Mouse (Mus musculus) splenic B cell, adult 2 months (primary cell): Measurements from ENCODE around the gene Esrra.
"Not testable (repeated sequence)": the region's sequence is repeated elsewhere in the genome, so short reads cannot be mapped to it uniquely, and the experiment has no call there.

Experiments used
- DNase-seq: peaks from one replicate; pipeline ENCODE4 v3.0.0-alpha.2; 2011; ENCODE audit warnings: low read depth, low spot score
- H3K27me3 ChIP-seq: 2 replicates; pipeline ENCODE4 v1.6.1; 2012; ENCODE audit warnings: mild to moderate bottlenecking, low read length, moderate library complexity, mixed read lengths; ENCODE audit not compliant: control insufficient read depth, poor library complexity, insufficient read depth, severe bottlenecking
- H3K36me3 ChIP-seq: 2 replicates; pipeline ENCODE4 v1.6.1; 2012; ENCODE audit warnings: mild to moderate bottlenecking, low read length, moderate library complexity, mixed read lengths; ENCODE audit not compliant: control insufficient read depth, poor library complexity, insufficient read depth, severe bottlenecking

The Esrra gene

GRCm38 (mm10) chr19:6906199-6906598, 15.4 kb downstream of the Esrra start:
- Histone ChIP-seq H3K27me3 (no peaks in the 10 kb centered on the region), H3K36me3 (peaks cover 10% of the 10 kb centered on the region)
- no peak for DNase-seq

- H3K36me3 ChIP-seq = peaks cover 9% of the 10 kb centered on the region
- no peaks in the 10 kb centered on the region for H3K27me3 ChIP-seq
- no peak for DNase-seq
Observed at GRCm38 (mm10) chr19:6905498-6906159, 16.0 kb downstream of the Esrra start.

DNA sequence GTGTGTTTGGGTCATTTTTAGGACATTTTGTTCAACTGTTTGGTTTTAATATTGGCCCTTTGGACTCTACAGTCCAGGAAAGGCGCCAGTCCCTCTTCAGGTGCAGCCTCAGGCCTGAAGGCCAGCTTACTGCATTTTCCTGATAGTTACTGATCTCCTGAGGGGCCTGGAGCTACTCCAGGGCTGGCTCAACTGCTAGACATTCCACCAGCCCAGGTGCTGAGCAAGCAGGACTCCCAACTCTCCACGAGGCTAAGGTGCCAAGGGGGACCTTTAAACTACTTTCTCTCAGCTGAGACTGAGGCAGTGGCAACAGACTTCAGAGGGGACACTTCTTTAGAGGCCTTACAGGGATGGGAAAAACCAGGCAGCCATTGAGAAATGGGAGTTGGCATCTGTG, 16.8 kb downstream of the Esrra start:
- DNase-seq = no peak
- Histone ChIP-seq H3K27me3 (no peaks in the 10 kb centered on the region), H3K36me3 (peaks cover 9% of the 10 kb centered on the region)

DNA sequence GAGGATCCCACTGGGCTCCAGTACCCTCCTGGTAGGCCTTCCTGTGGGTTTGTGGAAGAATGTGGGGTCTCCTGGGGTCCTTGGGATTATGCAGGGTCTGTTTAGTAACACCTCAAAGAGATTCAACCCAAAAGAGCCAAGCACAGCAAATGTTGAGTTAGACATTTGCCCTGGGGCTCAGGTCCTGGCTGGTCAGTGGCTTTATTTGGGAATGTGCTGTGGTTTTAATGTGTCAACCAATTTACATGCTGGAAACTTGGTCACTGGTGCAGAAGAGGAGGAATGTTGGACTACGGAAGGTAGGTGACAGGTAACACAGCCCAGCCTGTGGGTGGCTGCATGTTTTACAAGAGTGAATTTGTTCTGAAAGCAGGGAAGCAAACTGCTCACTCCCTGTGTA, 18.6 kb downstream of the Esrra start:
- H3K27me3 ChIP-seq = no peaks in the 10 kb centered on the region
- H3K36me3 ChIP-seq = peaks cover 9% of the 10 kb centered on the region
- no peak for DNase-seq

DNA sequence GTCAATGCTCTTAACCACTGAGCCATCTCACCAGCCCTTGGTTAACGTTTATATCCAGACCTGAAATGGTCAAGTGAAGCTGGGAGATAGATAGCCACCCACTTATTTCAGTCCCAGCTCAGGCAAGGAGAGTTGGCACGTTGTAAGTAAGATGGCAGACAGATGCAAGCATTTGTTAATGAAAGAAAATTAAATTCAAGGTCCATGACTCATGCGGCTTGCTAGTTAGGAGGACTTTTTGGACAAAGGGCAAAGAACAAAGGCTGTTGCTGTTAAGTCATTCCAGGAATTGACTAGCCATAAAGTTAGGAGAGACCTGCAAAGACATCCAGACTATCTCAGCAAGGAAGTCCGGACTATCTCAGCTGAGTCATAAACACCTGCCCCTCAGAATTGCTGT, 22.0 kb downstream of the Esrra start:
- H3K27me3 ChIP-seq = no peaks in the 10 kb centered on the region
- no peak for DNase-seq

GRCm38 (mm10) chr19:6895608-6896305, 25.9 kb downstream of the Esrra start:
- not testable (repeated sequence) for H3K27me3 ChIP-seq, H3K36me3 ChIP-seq
- peak; percentile 48 for DNase-seq

More for the DNA sequence above, 22.0 kb downstream of the Esrra start:
- no peaks in the 10 kb centered on the region for H3K36me3 ChIP-seq

- no peaks in the 10 kb centered on the region for H3K27me3 ChIP-seq
- DNase-seq = no peak
- no peaks in the 10 kb centered on the region for H3K36me3 ChIP-seq
Observed at GRCm38 (mm10) chr19:6893731-6894451, 27.7 kb downstream of the Esrra start.

DNA sequence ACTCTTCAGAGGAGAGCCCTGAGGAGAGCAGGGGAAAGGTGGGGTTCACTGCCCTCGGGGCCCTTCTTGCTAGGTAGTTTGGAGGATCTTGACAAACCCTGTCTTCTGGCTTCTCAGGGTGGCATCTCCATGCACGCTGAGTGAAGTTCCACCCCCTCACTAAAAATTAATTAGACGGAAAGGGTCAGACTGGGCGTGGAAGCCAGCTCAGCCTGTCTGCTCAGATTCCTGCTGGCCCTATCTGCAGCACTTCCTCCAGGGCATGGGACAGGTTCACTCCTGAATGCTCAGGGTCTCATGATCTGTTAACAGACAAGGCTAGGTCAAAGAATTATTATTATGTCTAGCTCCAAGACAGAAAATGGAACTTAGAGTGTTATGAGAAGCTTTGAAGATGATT, 29.1 kb downstream of the Esrra start:
- no peak for DNase-seq
- Histone ChIP-seq H3K36me3 (no peaks in the 10 kb centered on the region), H3K27me3 (no peaks in the 10 kb centered on the region)

GRCm38 (mm10) chr19:6877965-6878364, 43.6 kb downstream of the Esrra start:
- Histone ChIP-seq H3K27me3 (no peaks in the 10 kb centered on the region), H3K36me3 (no peaks in the 10 kb centered on the region)
- DNase-seq = no peak

- H3K36me3 ChIP-seq = no peaks in the 10 kb centered on the region
- no peaks in the 10 kb centered on the region for H3K27me3 ChIP-seq
- no peak for DNase-seq
Observed at GRCm38 (mm10) chr19:6876799-6877198, 44.8 kb downstream of the Esrra start.

- no peak for DNase-seq
- H3K36me3 ChIP-seq = no peaks in the 10 kb centered on the region
- H3K27me3 ChIP-seq = no peaks in the 10 kb centered on the region
Observed at GRCm38 (mm10) chr19:6875834-6876233, 45.8 kb downstream of the Esrra start.

GRCm38 (mm10) chr19:6874257-6874656, 47.4 kb downstream of the Esrra start:
- DNase-seq = no peak
- Histone ChIP-seq H3K27me3 (no peaks in the 10 kb centered on the region), H3K36me3 (no peaks in the 10 kb centered on the region)

DNA sequence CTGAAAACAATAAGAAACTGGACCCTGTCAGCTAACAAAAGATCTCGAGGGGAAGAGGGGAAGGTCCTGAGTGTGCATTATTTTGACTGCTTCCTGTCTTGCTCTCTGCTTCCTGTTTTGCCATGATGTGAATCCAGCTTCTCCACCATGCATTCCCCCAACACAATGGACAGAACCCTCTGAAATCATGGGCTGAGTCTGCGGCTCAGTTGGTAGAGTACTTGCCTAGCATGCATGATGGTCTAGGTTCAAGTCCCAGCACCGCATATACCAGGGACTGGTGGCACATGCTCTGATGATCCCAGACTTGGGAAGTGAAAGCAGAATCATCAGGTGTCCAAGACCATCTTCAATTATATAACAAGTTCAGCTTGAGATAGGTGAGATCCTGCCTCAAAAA, 48.9 kb downstream of the Esrra start:
- H3K27me3 ChIP-seq = no peaks in the 10 kb centered on the region
- DNase-seq = peak; percentile 33

DNA sequence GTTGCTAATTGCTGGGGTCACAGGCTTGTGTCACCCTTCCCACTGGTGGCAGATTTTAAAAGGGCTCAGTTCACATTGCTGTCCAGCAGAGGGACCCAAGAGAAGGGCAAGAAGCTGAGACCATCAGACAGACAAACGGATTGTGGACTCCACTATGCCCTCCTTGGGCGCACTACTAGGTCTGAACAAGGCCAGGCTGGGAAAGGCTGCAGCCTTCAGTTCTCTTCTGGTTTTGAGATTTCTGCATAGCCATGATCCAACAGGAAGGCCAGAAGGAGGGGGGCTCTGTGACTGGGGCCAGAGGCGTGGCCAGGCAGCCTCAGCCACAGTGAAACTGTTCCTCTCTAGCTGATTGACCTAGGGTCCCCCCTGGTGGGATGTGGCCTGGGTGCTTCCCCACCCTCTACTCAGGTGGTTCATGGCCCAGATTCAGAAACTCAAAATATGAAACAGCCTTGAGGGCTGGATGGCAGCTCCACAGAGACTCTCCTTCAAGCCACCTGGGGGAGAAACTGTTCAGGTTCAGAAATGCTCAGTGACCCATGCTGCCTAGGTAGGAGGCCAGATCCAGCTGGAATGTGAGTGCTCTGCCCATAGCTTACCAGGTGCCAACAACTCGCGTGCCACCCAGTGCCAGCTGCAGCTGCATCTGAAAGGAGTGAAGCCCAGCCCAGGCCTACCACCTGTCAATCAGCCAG, 49.9 kb downstream of the Esrra start:
- Histone ChIP-seq H3K27me3 (no peaks in the 10 kb centered on the region), H3K36me3 (no peaks in the 10 kb centered on the region)
- peak; percentile 76 for DNase-seq

More for the DNA sequence above, 48.9 kb downstream of the Esrra start:
- H3K36me3 ChIP-seq = no peaks in the 10 kb centered on the region

DNA sequence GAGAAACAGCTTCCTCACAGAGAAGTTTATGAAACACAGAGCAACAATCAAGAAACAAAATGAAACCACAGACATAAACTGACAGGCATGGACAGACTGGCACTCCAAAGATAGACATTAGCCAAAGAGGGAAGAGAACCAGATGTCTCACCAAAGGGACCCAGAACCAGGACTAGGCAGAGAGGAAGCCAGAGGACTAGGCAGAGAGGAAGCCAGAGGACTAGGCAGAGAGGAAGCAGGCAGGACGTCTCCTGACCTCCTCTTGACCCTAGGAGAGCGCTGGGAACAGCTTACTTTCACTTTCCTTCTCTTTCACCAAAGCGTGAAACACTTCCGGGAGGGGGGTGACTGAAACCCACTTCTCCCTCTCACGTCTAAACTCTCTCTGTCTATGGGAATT, 52.3 kb downstream of the Esrra start:
- no peaks in the 10 kb centered on the region for H3K27me3 ChIP-seq
- H3K36me3 ChIP-seq = no peaks in the 10 kb centered on the region
- peak; percentile 59 for DNase-seq
